Comparison of ENCODE assay signal across 16 mouse cellular contexts in genomic region chr16:65672116-65672515, GRCm38 (mm10).
"Had no signal": no experiment of that assay in that cellular context is flagged by ENCODE, and none has a peak within 500 bp of the region (broad histone marks: within the 10 kb centered on the region; RNA-seq: fewer than 3 reads in every experiment).

No protein-coding gene starts in this region.

- ATAC-seq: intestine, embryonic 16.5 days had no signal

- H3K4me1 ChIP-seq: hindbrain, embryonic 15.5 days; limb, embryonic 10.5 days; midbrain, embryonic 10.5 days; neural tube, embryonic 15.5 days had no signal

- H3K36me3 ChIP-seq: hindbrain, embryonic 15.5 days; limb, embryonic 10.5 days; midbrain, embryonic 10.5 days; neural tube, embryonic 15.5 days had no signal

- DNase-seq: lung, embryonic 14.5 days; lung, postnatal 10 days; lung, postnatal 4 days; midbrain, embryonic 14.5 days; retina, postnatal 1 day; right cerebral cortex, postnatal 4 days; spleen, adult 18-20 months; thymus, adult 18-20 months; thymus, postnatal 14 days had no signal

- H3K9me3 ChIP-seq: hindbrain, embryonic 15.5 days; limb, embryonic 10.5 days; midbrain, embryonic 10.5 days; neural tube, embryonic 15.5 days had no signal

- H3K9ac ChIP-seq: hindbrain, embryonic 15.5 days; lung, embryonic 14.5 days; neural tube, embryonic 15.5 days had no signal

- H3K4me3 ChIP-seq: hindbrain, embryonic 15.5 days; left cerebral cortex, adult 2 months; limb, embryonic 10.5 days; midbrain, embryonic 10.5 days; myocyte; neural tube, embryonic 15.5 days had no signal

- H3K27ac ChIP-seq: hindbrain, embryonic 15.5 days; left cerebral cortex, adult 2 months; limb, embryonic 10.5 days; midbrain, embryonic 10.5 days; neural tube, embryonic 15.5 days had no signal

- H3K4me2 ChIP-seq: hindbrain, embryonic 15.5 days; lung, embryonic 14.5 days; neural tube, embryonic 15.5 days had no signal

- H3K27me3 ChIP-seq: hindbrain, embryonic 15.5 days; neural tube, embryonic 15.5 days had no signal
